Comparison of ENCODE assay signal across 9 mouse cellular contexts in the genomic region with DNA sequence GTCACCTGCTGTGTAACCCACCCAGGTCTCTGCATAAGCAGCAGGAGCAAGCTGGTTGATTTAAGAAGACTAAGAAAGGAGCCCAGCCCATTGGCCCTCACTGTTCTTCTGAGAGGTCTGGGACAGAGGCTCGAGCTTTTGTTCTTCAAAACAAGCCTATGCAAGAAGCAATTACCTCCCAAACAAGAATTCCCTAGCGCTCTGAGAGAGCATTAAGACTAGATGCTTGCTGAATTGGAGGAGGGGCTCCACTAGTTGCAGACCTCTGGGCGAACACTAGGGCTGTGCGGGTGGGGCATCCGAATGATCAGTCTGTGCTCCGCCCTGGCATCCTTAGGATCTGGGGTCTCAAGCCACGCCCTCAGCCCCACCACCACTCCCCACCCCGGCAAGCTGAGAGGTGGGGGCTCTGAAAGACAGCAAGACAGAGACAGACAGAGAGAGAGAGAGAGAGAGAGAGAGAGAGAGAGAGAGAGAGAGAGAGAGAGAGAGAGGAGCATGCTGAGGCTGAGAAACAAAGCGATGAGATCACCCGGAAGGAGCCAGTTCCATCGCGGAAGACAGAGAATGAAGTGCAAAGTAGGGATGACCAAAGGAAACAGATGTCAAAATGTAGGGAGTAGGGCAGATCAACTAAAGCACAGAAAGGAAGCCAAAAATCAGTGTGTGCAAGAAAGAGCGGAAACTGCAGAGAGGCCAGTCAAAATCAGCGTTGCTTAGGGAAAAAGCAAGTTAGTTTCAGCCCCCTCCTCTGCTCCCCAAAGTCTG. TPM values are rescaled to one million over a fixed set of nuclear protein-coding genes. Genes with fewer than 3 reads are reported as not detected.
DNase-seq lines count a peak whose midpoint lies in the region; ATAC-seq and TF ChIP-seq lines count a peak whose summit lies in the region.
"Had no signal": no experiment of that assay in that cellular context is flagged by ENCODE, and none has a peak within 500 bp of the region (broad histone marks: within the 10 kb centered on the region; RNA-seq: fewer than 3 reads in every experiment).

No protein-coding gene starts in this region.

- TF ChIP-seq POLR2A in brain, embryonic 14.5 days (IDR thresholded peaks at IDR 0.05; ENCODE audit: borderline replicate concordance, extremely low read depth, insufficient read depth, insufficient read length, poor library complexity, severe bottlenecking) = no peak
- TF ChIP-seq POLR2A in heart, adult 2 months (IDR thresholded peaks at IDR 0.05; ENCODE audit: insufficient read depth, low read depth, low read length) = no peak

- no peaks in the 10 kb centered on the region for H3K27me3 ChIP-seq in heart, adult 2 months (ENCODE audit: control insufficient read depth, insufficient read depth, low read length)
- no peaks in the 10 kb centered on the region for H3K27me3 ChIP-seq in limb, embryonic 11.5 days (ENCODE audit: control insufficient read depth, insufficient read depth, low read length)

- H3K9me3 ChIP-seq in limb, embryonic 11.5 days (ENCODE audit: control insufficient read depth, low read length) = no peaks in the 10 kb centered on the region

- peak overlapping the region; percentile 35; the same call in 1 of the 2 replicates for H3K9ac ChIP-seq in heart, adult 2 months (ENCODE audit: low read depth, low read length)
- H3K9ac ChIP-seq in limb, embryonic 11.5 days (ENCODE audit: low read length) = peak overlapping the region; percentile 52

- peak; percentile 18 for DNase-seq in gastrocnemius, postnatal 10 days
- no peak for DNase-seq in gastrocnemius, adult 8-10 months (ENCODE audit: low spot score in 2 of 2)
- peak; percentile 91 for DNase-seq in brain, embryonic 14.5 days (ENCODE audit: low read depth)
- DNase-seq in heart, adult 2 months = peak; percentile 3 to 20
- DNase-seq in limb, embryonic 11.5 days (ENCODE audit: low spot score) = peak; percentile 72
- DNase-seq in naive thymus-derived CD4-positive, alpha-beta T cell, adult 2 months (ENCODE audit: low read depth) = peak; percentile 3
- no peak for DNase-seq in layer of hippocampus, postnatal 36 days
- DNase-seq in natural killer cell, adult 2 months (ENCODE audit: low spot score in 2 of 2) = no peak

- peak; percentile 48; the same call in 1 of the 2 replicates for TF ChIP-seq CTCF in brain, embryonic 14.5 days (IDR thresholded peaks at IDR 0.05; ENCODE audit: borderline replicate concordance, extremely low read depth, insufficient read depth, insufficient read length)
- no peak for TF ChIP-seq CTCF in heart, adult 2 months (IDR thresholded peaks at IDR 0.05)

- H3K79me2 ChIP-seq in heart, adult 2 months (replicated peaks; ENCODE audit: control insufficient read depth, insufficient read depth, low read length) = no peaks in the 10 kb centered on the region

- intact Hi-C loops in heart, adult 2 months (cut with DNase I) = no loop called here

- peak; percentile 81 for ATAC-seq in limb, embryonic 11.5 days (ENCODE audit: insufficient number of reproducible peaks, low FRiP score, low TSS enrichment, low read depth)

- H3K27ac ChIP-seq in heart, adult 2 months = no peak overlapping the region
- H3K27ac ChIP-seq in limb, embryonic 11.5 days (replicated peaks; ENCODE audit: low read depth, low read length) = no peak overlapping the region

- H3K4me2 ChIP-seq in limb, embryonic 11.5 days (ENCODE audit: low read depth, severe bottlenecking) = peak overlapping the region; percentile 58

- no peak overlapping the region for H3K4me3 ChIP-seq in heart, adult 2 months
- H3K4me3 ChIP-seq in limb, embryonic 11.5 days (ENCODE audit: low read depth, low read length) = peak overlapping the region; percentile 28

- no peaks in the 10 kb centered on the region for H3K36me3 ChIP-seq in heart, adult 2 months (ENCODE audit: control insufficient read depth, insufficient read depth, low read length)
- no peaks in the 10 kb centered on the region for H3K36me3 ChIP-seq in limb, embryonic 11.5 days (ENCODE audit: control insufficient read depth, insufficient read depth, low read length)

- no peaks in the 10 kb centered on the region; the same call in 1 of the 2 replicates for H3K4me1 ChIP-seq in heart, adult 2 months (ENCODE audit: control insufficient read depth, insufficient read depth, low read length)
- 0 out of 2 replicates have a peak, but pooled peaks cover 7% of the 10 kb centered on the region for H3K4me1 ChIP-seq in limb, embryonic 11.5 days (ENCODE audit: control insufficient read depth, insufficient read depth, low read length)

- WGBS in heart, adult 2 months = 3% methylated on average over 14 of the region's 14 CpGs
- WGBS in limb, embryonic 11.5 days = 5% methylated on average over 14 of the region's 14 CpGs

- no peak for TF ChIP-seq EP300 in heart, adult 2 months (IDR thresholded peaks at IDR 0.05; ENCODE audit: insufficient read depth, low read depth, low read length)

RNA-seq across cellular contexts. Expression of a gene that starts 34.3 kb away (rescaled TPM):
- total RNA-seq in gastrocnemius, postnatal 10 days (2021) = 10 to 100 TPM in 1 of 2 experiments, 1 to 10 TPM in 1; 9.5 to 14.7 TPM
- total RNA-seq in gastrocnemius, adult 8-10 months (2022) = under 1 TPM in 2 of 4 experiments, not detected in 2; 0.27 to 0.46 TPM
- 655 and 1,129 TPM in 2 replicates for polyA plus RNA-seq in brain, embryonic 14.5 days (2012; rRNA removed)
- under 1 TPM; 0.16 to 0.57 TPM for total RNA-seq in heart, adult 2 months (2021)
- 0.43 and 0.67 TPM in 2 replicates for polyA plus RNA-seq in heart, adult 2 months (2012; rRNA removed)
- polyA plus RNA-seq in limb, embryonic 11.5 days (2014; fragmentation: Nextera tagmentation; extraction: Ambion mirVana) = 40.3 and 44.0 TPM in 2 replicates
- total RNA-seq in layer of hippocampus, postnatal 36 days (2021) = 100 to 1,000 TPM; 185 to 211 TPM
- total RNA-seq: MEL had no signal

Comparison
In these comparisons a context has a peak if more than half of its experiments do, and no peak if none do; other contexts are left out.
1. DNase-seq: peak in gastrocnemius, postnatal 10 days (single experiment), brain, embryonic 14.5 days (single experiment), heart, adult 2 months (2 of 2), limb, embryonic 11.5 days (single experiment) and naive thymus-derived CD4-positive, alpha-beta T cell, adult 2 months (single experiment); none in gastrocnemius, adult 8-10 months (0 of 2), layer of hippocampus, postnatal 36 days (0 of 2) and natural killer cell, adult 2 months (0 of 2).
2. RNA of a gene that starts 34.3 kb away (total RNA-seq): 185 to 211 TPM in layer of hippocampus, postnatal 36 days; 9.5 to 14.7 TPM in gastrocnemius, postnatal 10 days, 0.16 to 0.57 TPM in heart, adult 2 months and 0.27 to 0.46 TPM in gastrocnemius, adult 8-10 months; every median in the first group is over 10 times any median in the second.